Mouse (Mus musculus): ENCODE measurements around the gene Hps5. TPM values are rescaled to one million over a fixed set of nuclear protein-coding genes. Genes with fewer than 3 reads are reported as not detected.
A peak's percentile ranks its signal among the peaks of the same experiment; 100 is the strongest.
"Not testable (repeated sequence)": the region's sequence is repeated elsewhere in the genome, so short reads cannot be mapped to it uniquely, and the experiment has no call there.

The Hps5 gene
- polyA plus RNA-seq, 1 experiment from 2014 or later = 16.3 TPM

DNA sequence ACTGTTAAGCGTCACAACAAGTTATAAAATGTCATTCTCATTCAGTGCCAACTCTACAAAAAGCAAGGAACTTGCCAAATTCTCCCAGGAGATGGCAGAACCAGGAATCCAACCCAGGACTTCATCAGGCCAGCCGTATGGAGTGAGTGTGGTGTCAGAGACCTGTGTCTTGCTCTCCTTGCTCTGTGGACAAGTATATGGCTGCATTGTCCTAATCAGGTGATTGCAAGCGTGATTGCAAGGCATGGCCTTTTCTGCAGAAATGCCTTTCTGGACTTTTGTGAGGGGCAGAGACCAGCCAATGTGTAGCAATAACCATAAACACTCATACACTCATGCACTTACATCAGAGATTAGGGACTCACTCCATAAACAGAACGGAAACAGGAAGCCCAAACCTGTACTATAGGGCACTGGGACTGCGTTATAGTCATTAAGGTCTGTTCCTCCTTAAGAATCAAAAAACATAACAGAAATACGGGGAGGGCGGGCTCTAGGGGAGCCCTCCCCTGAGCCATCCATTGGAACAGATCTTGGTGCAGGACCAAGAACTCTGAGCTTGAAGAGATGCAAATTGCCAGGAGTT lies 37.9 kb upstream of the Hps5 start:
- Histone ChIP-seq H3K36me3 (ENCODE audit: inconsistent target) (no peaks in the 10 kb centered on the region), H3K79me2 (ENCODE audit: inconsistent target) (no peaks in the 10 kb centered on the region), H3K27ac (peak overlapping the region; percentile 88), H3K4me3 (ENCODE audit: inconsistent target) (no peak overlapping the region)
- WGBS (ENCODE audit: missing documents) = 52% methylated on average over 7 of the region's 7 CpGs

DNA sequence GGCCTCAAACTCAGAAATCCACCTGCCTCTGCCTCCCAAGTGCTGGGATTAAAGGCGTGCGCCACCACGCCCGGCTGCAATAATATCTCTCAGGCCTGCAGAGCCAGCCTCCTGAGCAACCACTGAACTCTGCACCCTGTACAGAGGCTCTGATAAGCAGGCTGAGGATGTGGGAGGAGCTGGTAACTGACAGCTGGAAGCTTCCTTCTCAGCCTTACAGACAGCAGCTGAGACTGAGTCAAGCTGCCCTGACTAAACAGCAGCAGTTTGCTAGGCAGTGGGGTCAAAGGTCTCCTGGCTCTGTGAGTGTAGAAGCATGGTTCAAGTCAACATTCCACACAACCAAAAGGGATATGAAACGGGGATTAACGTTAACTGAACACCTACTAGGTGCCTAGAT lies 37.4 kb upstream of the Hps5 start:
- Histone ChIP-seq H3K4me3 (ENCODE audit: inconsistent target) (no peak overlapping the region), H3K79me2 (ENCODE audit: inconsistent target) (no peaks in the 10 kb centered on the region), H3K27ac (peak overlapping the region; percentile 88), H3K36me3 (ENCODE audit: inconsistent target) (no peaks in the 10 kb centered on the region)
- 28% methylated on average over 6 of the region's 6 CpGs for WGBS (ENCODE audit: missing documents)

DNA sequence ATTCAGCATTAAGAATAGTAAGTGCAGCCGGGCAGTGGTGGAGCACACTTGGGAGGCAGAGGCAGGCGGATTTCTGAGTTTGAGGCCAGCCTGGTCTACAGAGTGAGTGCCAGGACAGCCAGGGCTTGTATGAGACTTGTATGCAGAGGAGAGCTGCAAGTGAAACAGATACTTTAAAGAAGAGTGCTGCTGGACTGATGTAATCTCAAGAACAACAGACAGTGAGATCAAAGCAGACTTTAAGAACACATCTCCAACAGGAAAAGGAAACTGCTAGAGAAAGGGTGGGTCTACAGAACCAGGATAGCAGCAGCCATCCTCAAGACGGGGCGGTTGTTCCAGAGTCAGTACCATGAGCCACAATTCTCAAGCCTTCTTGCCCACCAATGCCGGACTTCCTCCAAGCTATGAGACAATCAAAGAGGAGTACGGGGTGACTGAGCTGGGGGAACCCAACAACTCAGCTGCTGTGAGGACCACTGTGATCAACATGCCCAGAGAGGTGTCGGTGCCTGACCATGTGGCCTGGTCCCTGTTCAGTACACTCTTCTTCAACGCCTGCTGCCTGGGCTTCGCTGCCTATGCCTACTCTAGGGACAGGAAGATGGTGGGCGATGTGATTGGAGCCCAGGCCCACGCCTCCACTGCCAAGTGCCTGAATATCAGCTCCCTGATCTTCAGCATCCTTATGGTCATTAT lies 36.4 kb upstream of the Hps5 start:
- 96% methylated on average over 9 of the region's 11 CpGs for WGBS (ENCODE audit: missing documents)
- not testable (repeated sequence) for H3K36me3 ChIP-seq (ENCODE audit: inconsistent target); H3K79me2 ChIP-seq (ENCODE audit: inconsistent target); H3K4me3 ChIP-seq (ENCODE audit: inconsistent target)
- H3K27ac ChIP-seq = peak overlapping the region; percentile 88

DNA sequence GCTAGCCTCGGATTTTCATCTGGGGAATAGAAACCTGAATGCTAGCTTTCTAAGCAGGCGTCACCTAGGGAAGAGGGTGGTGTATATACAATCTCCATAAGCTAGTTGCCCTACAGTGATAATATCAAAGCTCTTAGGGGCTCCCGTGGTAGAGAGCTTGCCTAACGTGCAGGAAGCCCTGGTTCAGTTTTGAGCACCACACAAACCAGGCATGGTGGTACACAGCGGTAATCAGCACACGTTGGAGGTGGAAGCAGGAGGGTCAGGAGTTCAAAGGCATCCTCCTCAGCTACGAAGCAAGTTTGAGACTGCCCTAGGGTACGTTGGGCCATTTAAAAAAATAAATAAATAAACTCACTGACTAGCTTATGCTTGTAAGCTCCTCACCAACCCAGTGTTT lies 35.8 kb upstream of the Hps5 start:
- Histone ChIP-seq H3K27ac (peak overlapping the region; percentile 88), H3K4me3 (ENCODE audit: inconsistent target) (no peak overlapping the region), H3K36me3 (ENCODE audit: inconsistent target) (no peaks in the 10 kb centered on the region), H3K79me2 (ENCODE audit: inconsistent target) (no peaks in the 10 kb centered on the region)
- WGBS (ENCODE audit: missing documents) = 79% methylated on average over 8 of the region's 8 CpGs

DNA sequence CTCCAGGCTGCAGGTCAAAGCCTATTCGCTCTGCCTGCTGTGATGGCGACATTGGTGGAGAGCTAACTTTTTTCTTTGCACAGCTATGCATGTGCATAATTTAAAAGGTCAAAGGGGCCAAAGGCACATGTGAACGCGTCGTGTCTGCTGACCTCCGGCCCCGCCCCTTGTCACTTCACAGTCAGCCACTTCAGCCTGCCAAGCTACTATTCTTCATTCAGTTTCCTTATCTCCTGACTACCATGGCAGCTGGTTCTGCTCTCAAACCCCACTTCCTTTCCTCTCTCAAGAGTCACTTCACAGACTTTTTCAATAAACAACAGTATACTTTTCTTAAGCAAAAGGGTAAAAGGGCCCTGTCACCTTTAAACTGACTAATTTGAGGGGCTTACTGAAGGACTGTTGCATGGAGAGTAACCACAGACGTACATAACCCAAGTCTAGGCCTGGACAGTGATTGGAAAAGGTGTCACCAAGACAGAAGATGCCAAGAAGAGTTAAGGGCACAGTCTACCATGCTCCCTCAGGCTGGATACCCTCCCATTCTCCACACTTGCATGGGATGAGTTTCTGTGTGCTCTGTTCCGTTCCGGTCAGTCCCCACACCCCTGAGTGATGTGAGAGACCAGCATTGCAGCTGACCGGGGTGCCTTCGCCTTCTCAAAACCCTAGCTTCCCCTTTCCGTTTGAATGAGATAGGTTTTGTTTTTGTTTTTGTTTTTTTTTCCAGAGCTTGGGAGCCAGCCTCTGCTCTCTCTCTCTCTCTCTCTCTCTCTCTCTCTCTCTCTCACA lies 35.1 kb upstream of the Hps5 start:
- no peaks in the 10 kb centered on the region for H3K79me2 ChIP-seq (ENCODE audit: inconsistent target)
- peak overlapping the region; percentile 88 for H3K27ac ChIP-seq
- no peaks in the 10 kb centered on the region for H3K36me3 ChIP-seq (ENCODE audit: inconsistent target)
- no peak overlapping the region for H3K4me3 ChIP-seq (ENCODE audit: inconsistent target)
- WGBS (ENCODE audit: missing documents) = 18% methylated on average over 13 of the region's 13 CpGs

DNA sequence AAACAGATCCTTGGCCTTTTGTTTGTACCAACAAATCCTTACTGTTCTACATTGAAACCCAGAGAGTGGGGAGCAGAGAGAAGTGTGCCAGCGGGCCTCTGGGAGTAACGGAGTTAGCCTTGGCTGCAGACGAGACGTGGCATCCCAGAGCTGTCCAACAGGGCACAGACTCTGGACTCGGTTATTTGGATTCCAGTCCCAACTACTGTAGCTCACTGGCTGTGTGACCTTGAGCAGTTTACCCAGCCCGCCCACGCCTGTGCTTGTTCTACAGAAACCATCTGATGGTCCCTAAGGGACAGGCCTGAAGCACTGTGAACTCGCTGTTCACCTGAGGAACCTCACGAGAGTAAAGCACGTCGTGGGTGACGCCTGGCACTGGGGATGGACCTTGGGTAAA lies 34.0 kb upstream of the Hps5 start:
- 96% methylated on average over 12 of the region's 12 CpGs for WGBS (ENCODE audit: missing documents)
- no peaks in the 10 kb centered on the region for H3K79me2 ChIP-seq (ENCODE audit: inconsistent target)
- no peaks in the 10 kb centered on the region for H3K36me3 ChIP-seq (ENCODE audit: inconsistent target)
- no peak overlapping the region for H3K4me3 ChIP-seq (ENCODE audit: inconsistent target)
- peak overlapping the region; percentile 88; the same call in 1 of the 2 replicates for H3K27ac ChIP-seq

DNA sequence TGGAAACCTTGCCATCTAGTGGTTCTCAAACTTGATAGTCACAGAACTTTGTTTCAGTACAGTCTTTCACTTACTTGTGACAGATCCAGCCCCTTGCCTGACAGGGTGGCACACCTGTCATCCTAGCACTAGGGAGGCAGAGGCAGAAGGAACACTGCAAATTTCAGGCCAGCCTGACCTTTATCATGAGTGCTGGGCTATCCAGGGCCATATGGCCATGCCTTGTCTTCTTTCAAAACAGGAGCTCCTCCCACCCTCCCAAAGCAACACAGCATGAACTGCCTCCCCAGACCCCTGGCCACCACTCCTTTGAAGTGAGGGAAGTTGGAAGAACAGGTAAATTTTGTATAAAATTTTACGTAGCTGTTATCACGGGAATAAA lies 31.9 kb upstream of the Hps5 start:
- H3K27ac ChIP-seq = no peak overlapping the region
- 91% methylated on average over 2 of the region's 2 CpGs for WGBS (ENCODE audit: missing documents)
- no peaks in the 10 kb centered on the region for H3K79me2 ChIP-seq (ENCODE audit: inconsistent target)
- peaks cover 12% of the 10 kb centered on the region for H3K36me3 ChIP-seq (ENCODE audit: inconsistent target)
- no peak overlapping the region for H3K4me3 ChIP-seq (ENCODE audit: inconsistent target)

DNA sequence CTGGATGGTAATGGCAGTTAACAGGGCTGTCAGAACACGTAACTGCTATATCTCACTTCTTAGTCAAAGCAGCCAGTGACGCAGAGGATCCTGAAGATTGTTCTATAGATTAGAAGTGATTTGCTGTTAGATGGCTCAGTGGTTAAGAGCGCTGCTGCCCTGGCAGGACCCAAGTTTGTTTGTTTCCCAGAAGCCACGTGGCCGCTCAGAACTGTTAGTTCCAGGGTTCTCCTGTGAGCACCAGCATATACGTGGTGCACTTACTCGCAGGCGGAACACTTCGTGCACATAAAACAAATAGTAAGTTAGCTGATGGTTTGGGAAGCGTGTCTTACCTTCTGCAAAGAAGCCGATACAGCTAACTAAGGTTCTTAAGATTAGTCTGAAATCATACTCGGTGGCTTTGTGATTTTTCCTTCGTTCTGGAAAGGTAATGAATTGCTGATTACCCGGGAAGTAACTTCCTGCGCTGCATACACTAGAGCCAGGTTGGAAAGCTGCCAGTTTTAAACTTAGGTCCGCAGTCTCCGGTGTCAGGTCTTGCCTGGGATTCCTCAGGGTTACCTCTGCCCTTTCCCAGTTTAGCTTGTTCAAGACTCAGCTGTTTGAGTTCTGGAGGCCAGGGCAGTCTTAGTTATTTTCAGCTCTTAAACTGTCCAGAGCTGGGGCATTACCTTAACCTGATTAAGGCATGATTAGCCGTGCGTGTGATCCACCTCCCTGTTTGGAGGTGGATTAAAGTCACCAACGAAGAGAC lies 31.4 kb upstream of the Hps5 start:
- Histone ChIP-seq H3K36me3 (ENCODE audit: inconsistent target) (peaks cover 18% of the 10 kb centered on the region), H3K27ac (no peak overlapping the region), H3K4me3 (ENCODE audit: inconsistent target) (no peak overlapping the region), H3K79me2 (ENCODE audit: inconsistent target) (no peaks in the 10 kb centered on the region)
- 92% methylated on average over 20 of the region's 20 CpGs for WGBS (ENCODE audit: missing documents)

DNA sequence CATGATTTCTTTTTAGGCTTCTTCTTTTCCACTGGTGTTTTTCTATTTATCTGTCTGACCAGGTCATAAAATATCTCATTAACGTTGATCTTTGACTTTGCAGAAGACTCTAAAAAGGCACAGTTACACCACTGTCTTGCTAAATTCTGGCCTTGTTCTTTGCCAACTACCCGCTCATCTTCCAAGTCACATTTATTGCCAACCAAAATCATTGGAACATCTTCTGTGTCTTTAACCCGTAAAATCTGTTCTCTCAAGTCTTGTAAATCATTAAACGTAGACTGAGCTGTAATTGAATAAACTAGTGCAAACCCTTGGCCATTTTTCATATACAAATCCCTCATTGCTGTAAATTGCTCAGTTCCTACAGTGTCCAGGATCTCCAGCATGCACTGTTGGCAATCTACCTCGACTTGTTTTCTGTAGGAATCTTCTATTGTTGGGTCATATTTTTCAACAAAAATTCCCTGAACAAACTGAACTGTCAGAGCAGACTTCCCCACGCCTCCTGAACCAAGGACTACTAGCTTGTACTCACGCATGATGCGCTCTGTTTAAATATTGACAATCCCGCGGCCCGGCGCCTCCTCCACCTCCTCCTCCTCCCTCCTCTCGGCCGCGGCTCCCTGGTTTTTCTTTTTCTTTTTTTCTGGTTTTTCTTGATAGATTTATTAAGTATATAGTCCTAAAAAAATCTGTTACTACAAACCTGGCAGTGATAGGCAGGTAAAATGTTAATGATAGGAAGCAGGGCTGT lies 25.2 kb upstream of the Hps5 start:
- H3K4me3 ChIP-seq (ENCODE audit: inconsistent target); H3K27ac ChIP-seq; H3K79me2 ChIP-seq (ENCODE audit: inconsistent target): not testable (repeated sequence)
- WGBS (ENCODE audit: missing documents) = 94% methylated on average over 15 of the region's 15 CpGs
- peaks cover 62% of the 10 kb centered on the region for H3K36me3 ChIP-seq (ENCODE audit: inconsistent target)

DNA sequence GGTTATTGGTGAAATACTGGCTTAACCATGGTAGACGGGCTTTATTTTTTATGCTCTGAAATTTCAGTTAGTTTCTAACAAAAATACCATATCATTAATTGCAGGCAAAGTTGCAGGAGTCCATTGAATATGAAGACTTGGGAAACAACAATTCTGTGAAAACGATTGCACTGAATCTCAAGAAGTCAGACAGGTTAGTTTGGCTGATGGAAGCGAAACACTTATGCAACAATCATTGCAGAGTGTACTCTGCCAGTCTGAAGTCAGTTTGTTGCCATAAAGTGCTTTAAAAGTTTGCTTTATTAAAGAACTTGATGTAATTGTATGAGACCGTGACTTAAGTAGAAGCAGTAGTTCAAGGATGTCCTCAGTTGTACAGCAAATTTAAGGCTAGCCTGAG lies 18.1 kb upstream of the Hps5 start:
- Histone ChIP-seq H3K4me3 (ENCODE audit: inconsistent target) (no peak overlapping the region), H3K27ac (no peak overlapping the region), H3K36me3 (ENCODE audit: inconsistent target) (peaks cover 87% of the 10 kb centered on the region), H3K79me2 (ENCODE audit: inconsistent target) (no peaks in the 10 kb centered on the region)
- WGBS (ENCODE audit: missing documents) = 90% methylated on average over 4 of the region's 4 CpGs

DNA sequence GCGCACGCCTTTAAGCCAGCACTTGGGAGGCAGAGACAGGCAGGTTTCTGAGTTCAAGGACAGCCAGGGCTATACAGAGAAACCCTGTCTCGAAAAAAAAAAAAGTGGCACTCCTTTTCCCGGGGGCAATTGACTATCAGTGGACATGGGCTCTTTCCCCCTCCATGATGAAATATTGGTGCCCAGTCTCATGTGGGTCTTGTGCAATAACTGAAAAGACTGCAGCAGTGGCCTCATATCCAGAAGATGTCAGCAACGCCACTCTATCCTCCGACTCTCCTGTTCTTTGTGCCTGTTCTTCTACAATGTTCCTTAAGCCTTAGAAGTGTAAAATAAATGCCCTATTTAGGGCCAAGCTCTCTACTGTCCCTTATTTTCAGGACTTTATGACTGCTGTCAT lies 14.5 kb upstream of the Hps5 start:
- H3K4me3 ChIP-seq (ENCODE audit: inconsistent target) = no peak overlapping the region
- WGBS (ENCODE audit: missing documents) = 68% methylated on average over 6 of the region's 6 CpGs
- peaks cover 86% of the 10 kb centered on the region for H3K36me3 ChIP-seq (ENCODE audit: inconsistent target)
- no peak overlapping the region for H3K27ac ChIP-seq
- H3K79me2 ChIP-seq (ENCODE audit: inconsistent target) = no peaks in the 10 kb centered on the region; the same call in 1 of the 2 replicates

DNA sequence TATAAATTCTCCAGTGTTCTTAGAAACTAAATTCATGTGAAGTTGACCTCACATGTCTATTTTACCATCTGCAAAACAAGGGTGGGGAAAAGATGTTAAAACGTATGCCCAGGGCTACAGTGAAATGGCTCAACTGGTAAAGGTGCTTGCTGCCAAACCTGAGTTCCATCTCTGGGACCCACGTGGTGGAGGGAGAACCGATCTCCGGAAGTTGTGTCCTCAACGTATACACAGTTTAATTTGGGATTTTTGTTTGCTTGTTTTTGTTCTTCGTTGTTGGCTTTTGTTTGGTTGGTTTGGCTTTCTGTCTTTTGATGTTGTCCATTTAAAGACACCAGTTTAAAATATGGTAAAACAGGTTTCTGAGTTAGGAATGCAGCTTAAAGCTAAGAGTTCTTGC lies 915 bp upstream of the Hps5 start:
- peak overlapping the region; percentile 72 for H3K4me3 ChIP-seq (ENCODE audit: inconsistent target)
- 64% methylated on average over 6 of the region's 6 CpGs for WGBS (ENCODE audit: missing documents)
- peaks cover 5% of the 10 kb centered on the region; the same call in 1 of the 2 replicates for H3K36me3 ChIP-seq (ENCODE audit: inconsistent target)
- H3K27ac ChIP-seq = peak overlapping the region; percentile 65; the same call in 1 of the 2 replicates
- H3K79me2 ChIP-seq (ENCODE audit: inconsistent target) = peaks cover 94% of the 10 kb centered on the region

DNA sequence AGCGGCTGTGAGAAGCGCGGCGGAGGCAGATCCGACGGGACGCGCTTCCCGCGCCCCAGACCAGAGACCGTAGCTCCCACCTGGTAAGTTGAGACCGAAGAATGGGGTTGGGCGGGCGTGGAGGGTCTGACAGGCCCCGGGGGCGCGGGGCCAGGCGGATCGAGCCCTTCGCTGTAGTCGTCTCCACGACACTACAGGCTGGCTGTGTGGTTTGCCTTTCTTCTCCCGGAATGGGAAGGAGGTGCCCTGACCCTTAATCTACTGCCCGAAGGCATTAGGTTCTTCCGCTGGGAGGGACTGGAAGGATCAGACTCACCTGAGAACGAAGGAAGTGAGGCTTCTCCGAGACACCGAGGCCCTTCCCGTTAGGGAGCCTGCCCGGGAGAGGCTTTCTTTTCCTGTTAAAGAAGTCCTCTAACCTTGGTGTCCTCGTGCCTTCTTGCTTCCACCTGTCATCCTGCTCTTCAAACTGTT lies 379 bp upstream of the Hps5 start:
- Histone ChIP-seq H3K36me3 (ENCODE audit: inconsistent target) (no peaks in the 10 kb centered on the region; the same call in 1 of the 2 replicates), H3K27ac (peak overlapping the region; percentile 65), H3K79me2 (ENCODE audit: inconsistent target) (peaks cover 94% of the 10 kb centered on the region), H3K4me3 (ENCODE audit: inconsistent target) (peak overlapping the region; percentile 72)
- 2% methylated on average over 31 of the region's 31 CpGs for WGBS (ENCODE audit: missing documents)

DNA sequence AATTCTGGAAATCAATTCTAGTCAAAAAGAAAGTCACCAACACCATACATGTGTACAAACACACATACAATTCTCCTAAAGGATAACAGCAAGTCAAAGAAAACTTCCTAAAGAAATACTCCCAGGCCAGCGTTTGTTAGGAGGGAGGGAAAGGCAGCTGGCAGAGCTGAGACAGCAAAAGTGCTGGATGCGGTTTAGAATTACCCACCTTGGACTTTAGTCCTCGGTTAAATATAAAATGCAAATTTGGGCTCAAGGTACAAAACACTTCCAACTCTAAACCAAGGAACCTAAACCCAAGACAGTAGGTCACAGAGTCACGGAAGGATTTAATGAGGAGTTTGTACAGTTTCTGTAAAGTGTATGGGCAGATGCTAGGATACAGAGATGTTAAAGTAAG lies 2.0 kb downstream of the Hps5 start:
- Histone ChIP-seq H3K27ac (no peak overlapping the region), H3K79me2 (ENCODE audit: inconsistent target) (peaks cover 75% of the 10 kb centered on the region), H3K36me3 (ENCODE audit: inconsistent target) (no peaks in the 10 kb centered on the region), H3K4me3 (ENCODE audit: inconsistent target) (no peak overlapping the region)
- WGBS (ENCODE audit: missing documents) = 93% methylated on average over 4 of the region's 4 CpGs
